27 mouse cellular contexts compared by ENCODE assay signal in the genomic region with DNA sequence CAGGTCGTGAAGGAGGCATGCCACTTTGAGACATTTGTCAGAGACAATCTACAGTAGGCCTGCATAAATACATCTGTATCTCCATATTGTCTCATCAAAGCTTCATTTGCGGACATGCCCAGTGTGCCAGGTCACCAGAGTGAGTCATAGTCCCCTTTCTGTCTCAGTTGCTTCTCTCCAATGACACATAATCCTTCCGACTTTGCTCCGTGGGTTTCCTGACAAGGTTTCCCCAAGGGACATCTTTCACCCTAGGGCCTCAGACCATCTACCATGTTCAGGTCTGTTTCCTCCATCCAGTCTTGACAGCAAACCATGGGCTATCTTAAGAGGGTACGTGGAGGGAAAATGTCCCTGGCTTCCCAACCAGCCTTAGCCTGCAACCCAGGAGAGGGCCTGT. TPM values are rescaled to one million over a fixed set of nuclear protein-coding genes. Genes with fewer than 3 reads are reported as not detected.
"Had no signal": no experiment of that assay in that cellular context is flagged by ENCODE, and none has a peak within 500 bp of the region (broad histone marks: within the 10 kb centered on the region; RNA-seq: fewer than 3 reads in every experiment).

No protein-coding gene starts in this region.

- H3K9me3 ChIP-seq: liver, embryonic 13.5 days; liver, embryonic 15.5 days; lung, embryonic 15.5 days; megakaryocyte, embryonic 14.5 days; neural tube, embryonic 12.5 days had no signal

- DNase-seq: liver, embryonic 13.5 days; liver, postnatal 0 days; lung, adult 2 months; lung, postnatal 14 days; lung, postnatal 36 days; midbrain, embryonic 14.5 days; retina, postnatal 1 day; right cerebral cortex, adult 18-20 months; right cerebral cortex, postnatal 25 days; right cerebral cortex, postnatal 4 days; spleen, adult 18-20 months; thymus, adult 18-20 months; thymus, postnatal 25 days had no signal

- H3K27me3 ChIP-seq: liver, embryonic 13.5 days; liver, embryonic 15.5 days; lung, embryonic 15.5 days; neural tube, embryonic 12.5 days had no signal

- H3K9ac ChIP-seq: liver, embryonic 13.5 days; liver, embryonic 15.5 days; liver, postnatal 0 days; lung, embryonic 15.5 days; neural tube, embryonic 12.5 days had no signal

- H3K4me1 ChIP-seq: liver, embryonic 13.5 days; liver, embryonic 15.5 days; lung, embryonic 15.5 days; megakaryocyte, embryonic 14.5 days; neural tube, embryonic 12.5 days had no signal

- H3K36me3 ChIP-seq: liver, embryonic 13.5 days; liver, embryonic 15.5 days; lung, embryonic 15.5 days; neural tube, embryonic 12.5 days had no signal

- H3K27ac ChIP-seq: liver, embryonic 13.5 days; liver, embryonic 15.5 days; lung, embryonic 15.5 days; macrophage; neural tube, embryonic 12.5 days had no signal

- H3K4me3 ChIP-seq: liver, embryonic 13.5 days; liver, embryonic 15.5 days; lung, embryonic 15.5 days; megakaryocyte, embryonic 14.5 days; myocyte; neural tube, embryonic 12.5 days had no signal

- H3K4me2 ChIP-seq: liver, embryonic 13.5 days; liver, embryonic 15.5 days; lung, embryonic 15.5 days; midbrain, embryonic 11.5 days; neural tube, embryonic 12.5 days had no signal

- ATAC-seq: liver, postnatal 0 days; lung, postnatal 0 days; midbrain, embryonic 16.5 days had no signal

RNA-seq across cellular contexts. Expression of a gene that starts 1.2 kb away (rescaled TPM):
- total RNA-seq: megakaryocyte progenitor cell, adult 5-6 weeks had no signal
- polyA plus RNA-seq: liver, embryonic 13.5 days; macrophage; midbrain, embryonic 16.5 days; myocyte; neural tube, embryonic 12.5 days; neural tube, embryonic 14.5 days; stomach, embryonic 14.5 days had no signal

RNA-seq across cellular contexts. Expression of a gene that starts 30.9 kb away (rescaled TPM):
- total RNA-seq: megakaryocyte progenitor cell, adult 5-6 weeks had no signal
- polyA plus RNA-seq: liver, embryonic 13.5 days; liver, embryonic 15.5 days; liver, postnatal 0 days; lung, adult 2 months; lung, embryonic 15.5 days; lung, postnatal 0 days; macrophage; midbrain, embryonic 11.5 days; midbrain, embryonic 14.5 days; midbrain, embryonic 16.5 days; myocyte; neural tube, embryonic 12.5 days; neural tube, embryonic 14.5 days; small intestine, adult 2 months; stomach, embryonic 14.5 days; stomach, embryonic 16.5 days had no signal
